Mouse (Mus musculus): Measurements from ENCODE around the gene Crb2.
A peak's percentile ranks its signal among the peaks of the same experiment; 100 is the strongest.

The Crb2 gene

DNA sequence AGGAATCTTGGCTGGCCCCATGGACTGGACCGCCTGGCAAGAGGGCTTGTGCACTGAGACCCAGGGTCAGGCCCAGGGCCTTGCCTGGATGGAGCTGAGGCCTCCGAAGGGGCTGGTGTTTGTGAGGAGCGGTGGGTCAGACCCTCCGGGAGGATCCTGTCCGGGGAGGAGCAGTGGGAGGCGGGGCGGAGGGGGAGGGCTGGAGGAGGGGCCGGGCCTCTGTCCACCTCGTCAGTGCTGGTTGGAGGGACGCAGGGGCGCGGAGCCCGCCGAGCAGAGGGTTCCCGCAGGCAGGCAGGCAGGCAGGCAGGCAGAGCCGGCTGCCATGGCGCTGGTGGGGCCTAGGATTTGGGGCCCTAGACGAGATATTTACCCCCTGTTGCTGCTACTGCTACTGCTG lies at the start of gene Crb2:
Gene Crb2, plus strand, starts transcription at position 234 of the 400 bp plus-strand sequence.
- DNase-seq = no peak

GRCm38 (mm10) chr2:37731241-37731801 lies 44.7 kb upstream of the Crb2 start:
- DNase-seq = no peak

- peak; percentile 42 to 50 for DNase-seq
Measured at GRCm38 (mm10) chr2:37734979-37735806, 40.9 kb upstream of the Crb2 start.

GRCm38 (mm10) chr2:37735807-37736188 lies 40.3 kb upstream of the Crb2 start:
- DNase-seq = no peak

- DNase-seq = peak; percentile 69 to 72
Measured at GRCm38 (mm10) chr2:37741806-37742554, 34.1 kb upstream of the Crb2 start.

DNA sequence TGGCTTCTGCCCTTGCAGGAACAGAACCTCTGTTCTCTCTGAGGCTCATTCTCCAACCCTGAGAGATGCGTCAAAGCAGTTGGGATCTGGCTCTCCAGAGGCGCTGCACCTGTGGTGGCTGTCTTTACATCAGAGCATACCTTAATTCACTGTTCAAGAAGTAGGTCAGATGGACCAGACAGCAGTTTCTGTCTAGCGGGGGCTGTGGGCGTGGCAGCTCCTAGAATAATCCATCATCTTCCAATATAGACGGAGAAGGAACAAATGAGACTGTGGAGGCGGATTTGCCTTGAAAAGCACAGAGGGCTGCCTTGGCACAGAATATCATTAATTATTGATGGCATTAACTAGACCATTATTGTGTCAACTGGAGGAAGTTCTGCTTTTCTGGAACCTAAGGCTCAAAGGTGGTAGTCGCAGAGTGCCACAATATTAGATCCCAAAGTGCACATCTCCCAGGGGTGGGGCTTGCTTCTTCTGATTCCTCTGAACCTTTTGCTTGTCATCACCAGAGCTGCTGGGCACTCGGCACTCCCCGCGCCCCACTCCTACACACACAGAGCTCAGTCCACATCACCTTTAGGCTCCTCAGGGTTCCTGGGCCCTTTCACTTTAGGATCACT lies 31.2 kb upstream of the Crb2 start:
- DNase-seq = no peak

DNA sequence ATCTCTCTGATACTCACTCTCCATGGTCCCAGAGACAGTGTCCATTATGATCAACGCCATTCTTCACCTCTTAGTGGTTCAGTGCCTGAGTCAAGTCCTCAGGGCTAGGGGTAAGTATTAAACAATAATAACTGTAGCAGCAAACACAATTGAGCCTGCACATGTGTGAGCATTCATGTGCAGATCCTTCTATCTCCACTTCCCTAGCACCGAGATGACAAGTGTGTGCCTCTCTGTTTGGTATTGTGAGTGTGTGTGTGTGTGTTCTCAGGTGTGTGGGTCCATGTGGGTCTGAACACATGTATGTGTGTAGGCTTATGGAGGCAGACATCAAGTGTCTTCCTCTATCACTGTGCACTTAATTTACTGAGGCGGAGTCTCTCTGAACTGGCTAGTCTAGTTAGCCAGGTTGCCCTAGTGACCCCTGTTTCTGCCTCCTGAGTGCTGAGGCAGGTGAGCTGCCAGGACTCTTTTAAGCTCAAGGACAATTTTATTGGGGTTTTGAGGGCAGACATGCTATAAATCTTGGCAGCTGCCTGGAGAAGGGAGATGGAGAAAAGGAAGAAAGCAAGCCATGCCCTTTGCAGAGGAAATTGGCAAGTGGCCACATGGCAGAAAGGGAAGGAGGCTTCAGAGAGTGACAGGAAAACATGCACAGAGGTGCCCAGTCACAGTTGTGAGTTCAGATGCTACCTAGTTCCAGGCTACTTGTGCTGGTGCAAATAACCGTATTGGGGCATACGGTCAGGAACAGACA lies 29.6 kb upstream of the Crb2 start:
- DNase-seq = peak; percentile 36

DNA sequence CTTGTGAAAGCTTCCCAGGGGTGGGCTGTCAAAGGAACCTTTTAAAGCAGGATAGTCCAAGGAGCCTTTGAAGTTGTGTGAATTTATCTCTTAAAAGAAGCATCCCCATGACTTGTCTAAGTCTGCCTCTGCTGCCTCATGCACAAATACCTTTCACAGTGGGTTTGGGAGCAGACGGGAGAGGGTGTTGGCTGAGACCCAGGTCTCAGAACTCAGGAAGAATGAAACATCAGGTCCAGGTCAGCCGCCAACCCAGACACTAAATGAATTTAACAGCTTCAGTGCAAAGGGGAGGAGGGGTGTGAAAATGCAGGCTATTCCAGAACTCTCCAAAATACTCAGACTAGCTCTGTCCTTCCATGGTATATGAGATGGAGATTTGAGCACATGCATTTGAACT lies 28.1 kb upstream of the Crb2 start:
- DNase-seq = peak; percentile 57 to 58

DNA sequence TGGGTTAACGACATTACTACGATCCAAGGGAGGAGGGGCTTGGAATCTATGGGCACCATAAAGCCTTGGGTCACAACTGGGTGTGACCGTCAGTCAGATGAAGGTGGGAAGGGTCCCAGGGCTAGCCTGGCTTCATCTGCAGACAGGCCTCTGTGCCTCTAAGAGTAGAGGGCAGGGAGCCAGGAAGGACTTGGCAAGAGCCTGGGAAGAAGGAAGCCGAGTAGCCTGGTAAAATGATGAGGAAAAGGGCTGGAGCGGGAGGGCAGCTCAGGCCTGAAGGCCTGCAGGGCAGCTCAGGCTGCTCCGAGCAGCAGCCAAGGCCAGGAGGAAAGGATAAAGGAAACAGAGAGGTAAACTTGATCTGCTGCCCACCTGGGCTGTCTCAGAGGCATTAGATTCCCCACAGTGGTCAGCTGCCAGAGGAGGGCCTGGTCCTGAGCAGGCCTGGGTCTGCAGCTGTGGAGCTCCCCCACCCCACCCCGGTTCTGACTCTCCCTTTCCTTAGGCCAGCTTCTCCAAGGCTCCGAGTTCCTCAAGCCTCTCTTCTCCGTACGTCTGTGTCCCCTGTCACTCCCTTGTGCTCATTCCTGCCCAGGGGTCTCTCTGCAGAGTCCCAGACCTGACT lies 27.5 kb upstream of the Crb2 start:
- DNase-seq = peak; percentile 86 to 87

- no peak for DNase-seq
Measured at GRCm38 (mm10) chr2:37749323-37749722, 26.7 kb upstream of the Crb2 start.

GRCm38 (mm10) chr2:37751114-37751513 lies 24.9 kb upstream of the Crb2 start:
- DNase-seq = no peak

- DNase-seq = peak; percentile 73 to 82
Measured at GRCm38 (mm10) chr2:37756220-37756930, 19.7 kb upstream of the Crb2 start.

DNA sequence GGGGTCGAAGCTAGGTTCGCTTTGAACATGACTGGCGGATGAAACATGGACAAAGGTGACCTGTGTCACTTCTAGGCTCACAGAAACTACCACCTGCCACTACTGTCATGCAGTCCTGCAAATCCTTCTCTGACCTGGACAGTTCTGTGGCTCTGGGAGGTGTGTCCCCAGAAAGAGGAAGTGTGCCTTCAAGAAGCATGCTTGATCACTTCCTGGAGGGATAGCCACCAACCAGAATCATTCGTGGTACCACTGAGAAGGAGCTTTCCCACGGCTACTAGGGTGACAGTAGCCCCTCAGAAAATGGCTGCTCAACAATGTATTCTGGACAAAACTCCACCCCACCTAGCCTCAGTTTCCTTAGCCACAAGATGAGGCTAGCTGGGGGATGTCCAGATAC lies 19.0 kb upstream of the Crb2 start:
- no peak for DNase-seq

GRCm38 (mm10) chr2:37757784-37758183 lies 18.3 kb upstream of the Crb2 start:
- no peak for DNase-seq

GRCm38 (mm10) chr2:37758343-37759015 lies 17.6 kb upstream of the Crb2 start:
- no peak for DNase-seq

DNA sequence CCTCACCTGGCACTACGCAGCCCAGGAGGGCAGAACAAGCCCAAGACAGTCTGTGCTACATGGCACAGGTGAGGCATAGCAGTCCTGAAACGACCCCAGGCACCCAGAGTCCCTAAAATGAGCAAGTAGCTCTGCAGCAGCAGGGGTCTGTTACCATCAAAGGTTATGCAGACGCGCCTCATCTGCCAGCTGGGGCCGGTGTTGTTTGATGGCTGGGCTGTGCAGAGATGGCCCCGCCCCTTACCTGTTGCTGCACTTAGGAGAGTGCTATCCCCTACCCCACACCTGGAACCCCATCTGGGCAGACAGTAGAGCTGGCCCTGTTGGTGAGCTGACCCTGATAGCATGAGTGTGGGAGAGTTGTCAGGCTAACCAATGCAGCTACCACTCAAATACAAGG lies 15.4 kb upstream of the Crb2 start:
- no peak for DNase-seq

- DNase-seq = no peak
Measured at GRCm38 (mm10) chr2:37763638-37764037, 12.4 kb upstream of the Crb2 start.

GRCm38 (mm10) chr2:37764514-37764913 lies 11.5 kb upstream of the Crb2 start:
- no peak for DNase-seq

DNA sequence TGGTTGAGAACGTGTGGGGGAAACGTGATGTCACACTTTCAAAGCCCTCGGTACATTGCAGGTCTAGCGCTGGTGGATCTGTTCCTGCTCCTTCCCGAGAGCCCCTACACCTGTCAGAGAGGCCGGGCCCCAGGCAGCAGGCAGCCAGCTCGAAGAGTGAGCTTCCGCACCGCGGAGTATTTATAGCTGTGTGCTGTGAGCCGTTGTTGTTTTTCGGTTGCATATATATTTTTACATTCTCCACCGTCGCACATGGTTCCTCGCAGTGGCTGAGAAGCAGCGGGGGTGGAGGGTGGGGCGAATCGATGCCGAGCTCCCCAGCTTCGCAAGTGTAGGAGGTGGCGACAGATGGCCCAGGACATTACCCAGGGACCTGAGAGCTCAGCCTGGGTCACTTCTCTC lies 11.0 kb upstream of the Crb2 start:
- DNase-seq = no peak

GRCm38 (mm10) chr2:37766027-37766761 lies 9.9 kb upstream of the Crb2 start:
- DNase-seq = no peak

All from cerebellum, postnatal 10 days (tissue).